Mouse (Mus musculus) erythroid progenitor cell, adult 5-6 weeks (primary cell): ENCODE measurements around the gene 4930502E18Rik. TPM values are rescaled to one million over a fixed set of nuclear protein-coding genes. Genes with fewer than 3 reads are reported as not detected.
"Not testable (repeated sequence)": the region's sequence is repeated elsewhere in the genome, so short reads cannot be mapped to it uniquely, and the experiment has no call there.

ENCODE experiments used
- ATAC-seq: replicated peaks from 2 replicates; pipeline ENCODE4 v1.8.0; 2016; ENCODE audit warnings: moderate number of reproducible peaks, mild to moderate bottlenecking, moderate TSS enrichment, inconsistent platforms; ENCODE audit not compliant: poor library complexity, low FRiP score, severe bottlenecking
- total RNA-seq, 2 experiments: library from RNA; stranded (forward) in 1 of 2; stranded (reverse) in 1 of 2; fragments of 150-400 nt in 1 of 2; fragments of 186-747, 209-891 nt in 1 of 2; gene quantifications; 2 replicates each; pipeline versions ENCODE4 v1.2.3 to v1.2.4; 2015 to 2017; ENCODE audit warnings: low replicate concordance in 2 of 2

Gene 4930502E18Rik
- total RNA-seq (2015; ENCODE audit: low replicate concordance) (not detected in 2 replicates), total RNA-seq (2017; ENCODE audit: low replicate concordance) (not detected in 2 replicates)

GRCm38 (mm10) chrX:53724596-53724995 is at the start of gene 4930502E18Rik:
Gene 4930502E18Rik (plus strand): TSS chrX:53724826.
- ATAC-seq, result no peak

- not testable (repeated sequence) for ATAC-seq
These were observed 47.7 kb upstream of the 4930502E18Rik start for GRCm38 (mm10) chrX:53676943-53677342.

- ATAC-seq, result not testable (repeated sequence)
These were observed 42.0 kb upstream of the 4930502E18Rik start for GRCm38 (mm10) chrX:53682650-53683049.

- not testable (repeated sequence) for ATAC-seq
These were observed 40.0 kb upstream of the 4930502E18Rik start for GRCm38 (mm10) chrX:53684676-53685075.

GRCm38 (mm10) chrX:53692065-53692464 is 32.6 kb upstream of the 4930502E18Rik start:
- no peak for ATAC-seq

GRCm38 (mm10) chrX:53693141-53693540 is 31.5 kb upstream of the 4930502E18Rik start:
- ATAC-seq, result no peak

- no peak for ATAC-seq
These were observed 30.4 kb upstream of the 4930502E18Rik start for GRCm38 (mm10) chrX:53694008-53694777.

GRCm38 (mm10) chrX:53699225-53699624 is 25.4 kb upstream of the 4930502E18Rik start:
- no peak for ATAC-seq

GRCm38 (mm10) chrX:53702673-53703072 is 22.0 kb upstream of the 4930502E18Rik start:
- ATAC-seq, result no peak

GRCm38 (mm10) chrX:53715942-53716322 is 8.7 kb upstream of the 4930502E18Rik start:
- no peak for ATAC-seq

- no peak for ATAC-seq
These were observed 8.1 kb upstream of the 4930502E18Rik start for GRCm38 (mm10) chrX:53716323-53717182.

- ATAC-seq, result no peak
These were observed 4.3 kb downstream of the 4930502E18Rik start for GRCm38 (mm10) chrX:53728967-53729366.

- ATAC-seq, result no peak
These were observed 28.2 kb downstream of the 4930502E18Rik start for GRCm38 (mm10) chrX:53752851-53753250.

GRCm38 (mm10) chrX:53757736-53758135 is 33.1 kb downstream of the 4930502E18Rik start, which contains the start of gene 1700013H16Rik:
Gene 1700013H16Rik (minus strand): TSS chrX:53757831.
- no peak for ATAC-seq

- ATAC-seq, result no peak
These were observed 51.6 kb downstream of the 4930502E18Rik start, which contains the start of gene Zfp36l3 for GRCm38 (mm10) chrX:53776276-53776675. Gene Zfp36l3 (minus strand): TSS chrX:53776394.

Other genes with a start within 250 kb of the 4930502E18Rik start
- gene Rtl8c, start 116.8 kb upstream of the 4930502E18Rik start, total RNA-seq (2015; ENCODE audit: low replicate concordance), result not detected in 2 replicates
- gene Rtl8c, start 116.8 kb upstream of the 4930502E18Rik start, total RNA-seq (2017; ENCODE audit: low replicate concordance), result not detected in 2 replicates
- gene Gm14597, start 115.8 kb upstream of the 4930502E18Rik start, total RNA-seq (2015; ENCODE audit: low replicate concordance), result not detected in 2 replicates
- not detected in 2 replicates for gene Gm14597, start 115.8 kb upstream of the 4930502E18Rik start, total RNA-seq (2017; ENCODE audit: low replicate concordance)
- gene Rtl8a, start 81.1 kb upstream of the 4930502E18Rik start, total RNA-seq (2015; ENCODE audit: low replicate concordance), result not detected in 2 replicates
- not detected in 2 replicates for gene Rtl8a, start 81.1 kb upstream of the 4930502E18Rik start, total RNA-seq (2017; ENCODE audit: low replicate concordance)
- gene Rtl8b, start 54.4 kb upstream of the 4930502E18Rik start, total RNA-seq (2015; ENCODE audit: low replicate concordance), result not detected in 2 replicates
- 2.6 TPM in 1 of 2 replicates, not detected in the other for gene Rtl8b, start 54.4 kb upstream of the 4930502E18Rik start, total RNA-seq (2017; ENCODE audit: low replicate concordance)
- gene 1700013H16Rik, start 33.0 kb downstream of the 4930502E18Rik start, total RNA-seq (2015; ENCODE audit: low replicate concordance), result not detected in 2 replicates
- gene 1700013H16Rik, start 33.0 kb downstream of the 4930502E18Rik start, total RNA-seq (2017; ENCODE audit: low replicate concordance), result not detected in 2 replicates
- gene Zfp36l3, start 51.6 kb downstream of the 4930502E18Rik start, total RNA-seq (2015; ENCODE audit: low replicate concordance), result not detected in 2 replicates
- gene Zfp36l3, start 51.6 kb downstream of the 4930502E18Rik start, total RNA-seq (2017; ENCODE audit: low replicate concordance), result not detected in 2 replicates
- gene Xlr, start 72.9 kb downstream of the 4930502E18Rik start, total RNA-seq (2015; ENCODE audit: low replicate concordance), result 2.5 TPM in 1 of 2 replicates, not detected in the other
- gene Xlr, start 72.9 kb downstream of the 4930502E18Rik start, total RNA-seq (2017; ENCODE audit: low replicate concordance), result 2.7 TPM in 1 of 2 replicates, not detected in the other